Mouse (Mus musculus): ENCODE measurements around the gene Nubp1. TPM values are rescaled to one million over a fixed set of nuclear protein-coding genes. Genes with fewer than 3 reads are reported as not detected.
A peak's percentile ranks its signal among the peaks of the same experiment; 100 is the strongest.

The Nubp1 gene
- total and polyA plus RNA-seq, 3 experiments, result 57.7 to 75.0 TPM; not detected in 1

DNA sequence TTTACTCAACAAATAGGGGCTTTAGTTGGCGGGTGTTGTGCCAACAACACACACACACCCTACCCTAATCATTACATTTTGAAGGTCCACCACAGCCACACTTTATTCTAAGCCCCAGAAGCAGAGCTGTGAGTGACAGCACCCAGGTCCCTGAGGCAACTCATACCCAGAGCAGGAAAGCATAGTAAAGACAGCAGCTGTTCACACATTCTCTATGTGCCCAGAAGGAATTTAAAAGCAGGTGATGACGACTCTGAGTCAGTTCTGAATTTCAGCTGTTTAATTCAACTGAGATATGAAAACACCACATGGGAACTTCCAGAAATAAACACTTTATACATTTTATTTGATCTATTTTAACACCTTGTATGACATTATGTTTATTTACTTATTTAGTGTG lies 32.2 kb upstream of the Nubp1 start:
- no peak overlapping the region for H3K27ac ChIP-seq (ENCODE audit: control insufficient read depth, low read depth, low read length)
- H3K4me1 ChIP-seq (ENCODE audit: control insufficient read depth in 1 of 2, insufficient read depth in 2 of 2, low read length in 2 of 2), result 0 out of 4 replicates have a peak, but pooled peaks cover 3 to 4% of the 10 kb centered on the region in 2 experiments
- TF ChIP-seq MAX (IDR thresholded peaks at IDR 0.05; ENCODE audit: low read length), result no peak
- TF ChIP-seq JUND (IDR thresholded peaks at IDR 0.05; ENCODE audit: low read depth, low read length), result no peak
- no peak for TF ChIP-seq CTCF (IDR thresholded peaks at IDR 0.05 in 2 of 3, conservative IDR thresholded peaks at IDR 0.05 in 1 of 3; ENCODE audit: control insufficient read depth in 1 of 3, insufficient read depth in 1 of 3, low read depth in 2 of 3, low read length in 3 of 3, poor library complexity in 1 of 3, severe bottlenecking in 1 of 3)
- TF ChIP-seq BHLHE40 (IDR thresholded peaks at IDR 0.05; ENCODE audit: borderline replicate concordance, low read depth, low read length), result no peak
- no peak for TF ChIP-seq ELF1 (IDR thresholded peaks at IDR 0.05; ENCODE audit: low read depth, low read length)
- no peak for TF ChIP-seq MAZ (IDR thresholded peaks at IDR 0.05; ENCODE audit: low read depth, low read length)
- H3K9ac ChIP-seq (ENCODE audit: control insufficient read depth, low read depth, low read length, poor library complexity, severe bottlenecking), result no peak overlapping the region
- H3K36me3 ChIP-seq (ENCODE audit: control insufficient read depth in 1 of 2, insufficient read depth in 2 of 2, low read length in 2 of 2), result peaks cover 0 to 4% of the 10 kb centered on the region in 2 experiments; a peak in 2 of 4 replicates
- H3K4me3 ChIP-seq (ENCODE audit: control insufficient read depth in 1 of 2, insufficient read depth in 1 of 2, low read depth in 2 of 2, low read length in 2 of 2), result no peak overlapping the region
- H3K9me3 ChIP-seq (replicated peaks; ENCODE audit: insufficient read depth, low read length), result no peaks in the 10 kb centered on the region
- 0 out of 4 replicates have a peak, but pooled peaks cover 0 to 2% of the 10 kb centered on the region in 2 experiments for H3K27me3 ChIP-seq (ENCODE audit: control insufficient read depth in 1 of 2, insufficient read depth in 2 of 2, low read length in 2 of 2)
- no peaks in the 10 kb centered on the region for H3K79me2 ChIP-seq (ENCODE audit: control insufficient read depth, insufficient read depth, low read length, poor library complexity)
- DNase-seq (ENCODE audit: low read depth, low spot score), result no peak

DNA sequence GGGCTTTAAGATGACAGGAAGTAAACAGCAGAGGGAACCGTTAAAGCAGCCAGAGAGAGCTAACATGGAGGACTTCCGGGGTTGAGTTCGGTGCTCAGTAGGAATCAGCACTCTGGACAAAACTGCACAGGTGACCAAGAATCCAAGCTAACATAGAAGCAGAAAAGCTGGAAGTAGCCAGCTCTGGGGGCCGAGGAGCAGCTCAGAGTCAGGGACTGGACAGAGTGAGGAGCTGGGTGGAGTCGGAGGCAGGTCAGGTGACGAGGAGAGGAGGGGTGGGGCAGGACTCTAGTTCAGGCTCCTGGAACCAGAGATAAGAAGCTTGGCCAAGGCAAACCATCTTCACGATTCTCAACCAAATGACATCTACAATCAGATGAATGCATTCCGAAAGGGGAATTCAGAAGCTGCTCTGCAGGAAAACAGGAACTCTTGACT lies 27.7 kb upstream of the Nubp1 start:
- peak; percentile 91 for DNase-seq (ENCODE audit: low read depth, low spot score)
- peak overlapping the region; percentile 90 for H3K27ac ChIP-seq (ENCODE audit: control insufficient read depth, low read depth, low read length)
- peak overlapping the region; percentile 62 to 76 for H3K4me3 ChIP-seq (ENCODE audit: control insufficient read depth in 1 of 2, insufficient read depth in 1 of 2, low read depth in 2 of 2, low read length in 2 of 2)
- TF ChIP-seq MAFK (IDR thresholded peaks at IDR 0.05; ENCODE audit: borderline replicate concordance, low read depth, low read length), result no peak
- peak; percentile 83 for TF ChIP-seq TCF12 (IDR thresholded peaks at IDR 0.05; ENCODE audit: low read depth, low read length)
- no peak for TF ChIP-seq POLR2AphosphoS2 (IDR thresholded peaks at IDR 0.05; ENCODE audit: low read length)
- peak; percentile 59 for TF ChIP-seq SIN3A (IDR thresholded peaks at IDR 0.05; ENCODE audit: low read length)
- TF ChIP-seq MYC (IDR thresholded peaks at IDR 0.05; ENCODE audit: low read depth, low read length), result no peak
- peak; percentile 66 for TF ChIP-seq ELF1 (IDR thresholded peaks at IDR 0.05; ENCODE audit: low read depth, low read length)
- TF ChIP-seq CTCF (IDR thresholded peaks at IDR 0.05 in 2 of 3, conservative IDR thresholded peaks at IDR 0.05 in 1 of 3; ENCODE audit: control insufficient read depth in 1 of 3, insufficient read depth in 1 of 3, low read depth in 2 of 3, low read length in 3 of 3, poor library complexity in 1 of 3, severe bottlenecking in 1 of 3), result no peak
- TF ChIP-seq CHD1 (IDR thresholded peaks at IDR 0.05; ENCODE audit: low read depth, low read length), result no peak
- no peak for TF ChIP-seq HCFC1 (IDR thresholded peaks at IDR 0.05; ENCODE audit: low read depth, low read length)
- TF ChIP-seq MYB (IDR thresholded peaks at IDR 0.05; ENCODE audit: low read depth, low read length), result peak; percentile 36; the same call in 1 of the 2 replicates
- no peak for TF ChIP-seq MAZ (IDR thresholded peaks at IDR 0.05; ENCODE audit: low read depth, low read length)
- peak; percentile 67 for TF ChIP-seq TAL1 (IDR thresholded peaks at IDR 0.05; ENCODE audit: low read length)
- no peak for TF ChIP-seq ZC3H11A (IDR thresholded peaks at IDR 0.05; ENCODE audit: low read depth, low read length)
- TF ChIP-seq MXI1 (IDR thresholded peaks at IDR 0.05; ENCODE audit: low read depth, low read length), result no peak
- TF ChIP-seq EP300 (IDR thresholded peaks at IDR 0.05; ENCODE audit: low read depth in 1 of 2, low read length in 2 of 2), result peak; percentile 65 to 72
- TF ChIP-seq ETS1 (IDR thresholded peaks at IDR 0.05; ENCODE audit: low read depth, low read length), result peak; percentile 77
- TF ChIP-seq ZNF384 (IDR thresholded peaks at IDR 0.05; ENCODE audit: low read depth, low read length), result no peak
- peak; percentile 92 for TF ChIP-seq USF1 (IDR thresholded peaks at IDR 0.05; ENCODE audit: low read depth, low read length)
- no peak for TF ChIP-seq UBTF (IDR thresholded peaks at IDR 0.05; ENCODE audit: borderline replicate concordance, insufficient read depth, low read depth, low read length)
- TF ChIP-seq POLR2AphosphoS5 (IDR thresholded peaks at IDR 0.05; ENCODE audit: borderline replicate concordance, low read depth, low read length), result no peak
- TF ChIP-seq MAX (IDR thresholded peaks at IDR 0.05; ENCODE audit: low read length), result peak; percentile 30; the same call in 1 of the 2 replicates
- no peak for TF ChIP-seq RAD21 (IDR thresholded peaks at IDR 0.05; ENCODE audit: low read depth, low read length)
- peak; percentile 84 for TF ChIP-seq GATA1 (IDR thresholded peaks at IDR 0.05; ENCODE audit: low read depth, low read length)
- no peak for TF ChIP-seq KAT2A (conservative IDR thresholded peaks at IDR 0.05; ENCODE audit: low read depth, low read length)
- no peak for TF ChIP-seq SMC3 (IDR thresholded peaks at IDR 0.05; ENCODE audit: low read depth, low read length)
- TF ChIP-seq RCOR1 (IDR thresholded peaks at IDR 0.05; ENCODE audit: low read depth, low read length), result peak; percentile 67
- no peak for TF ChIP-seq ZKSCAN1 (IDR thresholded peaks at IDR 0.05; ENCODE audit: low read depth, low read length)
- no peak; the same call in 1 of the 2 replicates for TF ChIP-seq ZMIZ1 (IDR thresholded peaks at IDR 0.05; ENCODE audit: low read depth, low read length)
- peak; percentile 69; the same call in 1 of the 2 replicates for TF ChIP-seq BHLHE40 (IDR thresholded peaks at IDR 0.05; ENCODE audit: borderline replicate concordance, low read depth, low read length)

More for the DNA sequence above, 27.7 kb upstream of the Nubp1 start:
- 0 out of 4 replicates have a peak, but pooled peaks cover 0 to 2% of the 10 kb centered on the region in 2 experiments for H3K27me3 ChIP-seq (ENCODE audit: control insufficient read depth in 1 of 2, insufficient read depth in 2 of 2, low read length in 2 of 2)
- no peaks in the 10 kb centered on the region; the same call in 1 of the 2 replicates for H3K79me2 ChIP-seq (ENCODE audit: control insufficient read depth, insufficient read depth, low read length, poor library complexity)
- peak overlapping the region; percentile 63 for H3K9ac ChIP-seq (ENCODE audit: control insufficient read depth, low read depth, low read length, poor library complexity, severe bottlenecking)
- H3K4me1 ChIP-seq (ENCODE audit: control insufficient read depth in 1 of 2, insufficient read depth in 2 of 2, low read length in 2 of 2), result peaks cover 6 to 20% of the 10 kb centered on the region in 2 experiments; a peak in 3 of 4 replicates
- no peaks in the 10 kb centered on the region for H3K9me3 ChIP-seq (replicated peaks; ENCODE audit: insufficient read depth, low read length)
- H3K36me3 ChIP-seq (ENCODE audit: control insufficient read depth in 1 of 2, insufficient read depth in 2 of 2, low read length in 2 of 2), result peaks cover 0 to 12% of the 10 kb centered on the region in 2 experiments; a peak in 2 of 4 replicates

Measured in MEL (cell line).